Mouse (Mus musculus) bone marrow, adult 2 months (tissue): Measurements from ENCODE around the gene Olfr221.

Experiments used
- CTCF ChIP-seq: fragments of 200-500 bp; IDR thresholded peaks from 2 replicates; pipeline ENCODE4 v1.5.1; 2011; ENCODE audit warnings: low read length, control low read depth; ENCODE audit not compliant: control insufficient read depth, insufficient read depth
- POLR2A ChIP-seq: fragments of 200-500 bp; IDR thresholded peaks from 2 replicates; pipeline ENCODE4 v1.6.1; 2011; ENCODE audit warnings: low read depth, mild to moderate bottlenecking, control low read depth, low read length, borderline replicate concordance; ENCODE audit not compliant: control insufficient read depth

- TF ChIP-seq CTCF (no peak), POLR2A (no peak)
Measured at GRCm38 (mm10) chr14:52061798-52062197, 19.5 kb upstream of the Olfr221 start.
